Mouse (Mus musculus): ENCODE results near the gene Hnrnph3. TPM values are rescaled to one million over a fixed set of nuclear protein-coding genes. Genes with fewer than 3 reads are reported as not detected.

Gene Hnrnph3
- total RNA-seq, 2 experiments from 2014 or later: 21.6 to 25.4 TPM

GRCm38 (mm10) chr10:63053007-63053406 lies 29.0 kb upstream of the Hnrnph3 start:
- Histone ChIP-seq H3K27ac (no peak overlapping the region), H3K4me3 (no peak overlapping the region)
- DNase-seq: no peak
- no peak for TF ChIP-seq CTCF (IDR thresholded peaks at IDR 0.05)
- intact Hi-C loops (cut with DNase I): no loop called here

GRCm38 (mm10) chr10:63052011-63052410 lies 28.0 kb upstream of the Hnrnph3 start:
- intact Hi-C loops (cut with DNase I): no loop called here
- no peak for TF ChIP-seq CTCF (IDR thresholded peaks at IDR 0.05)

DNA sequence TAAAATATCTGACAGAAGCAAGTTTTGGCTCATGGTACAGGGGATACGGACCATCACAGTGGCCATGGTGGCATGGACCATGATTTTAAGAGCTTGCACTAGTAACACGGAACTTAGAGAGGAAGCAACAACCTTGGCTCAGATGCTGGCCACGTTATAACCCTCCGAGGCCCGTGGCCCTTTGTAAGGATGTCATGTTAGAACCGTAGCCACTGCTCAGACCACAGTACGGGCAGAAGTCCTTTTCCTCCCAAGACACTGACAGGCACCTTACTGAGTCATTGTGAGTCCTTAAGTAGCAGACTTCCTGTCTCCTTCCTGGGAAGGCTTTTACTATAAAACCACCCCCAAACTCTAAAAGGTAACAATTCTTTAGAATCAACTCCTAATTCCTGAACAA lies 27.2 kb upstream of the Hnrnph3 start:
- TF ChIP-seq CTCF (IDR thresholded peaks at IDR 0.05): no peak
- H3K27ac ChIP-seq: peak overlapping the region; percentile 13; the same call in 1 of the 2 replicates
- intact Hi-C loops (cut with DNase I): no loop called here
- no peak overlapping the region for H3K4me3 ChIP-seq
- DNase-seq: no peak

More at GRCm38 (mm10) chr10:63052011-63052410, 28.0 kb upstream of the Hnrnph3 start:
- Histone ChIP-seq H3K4me3 (no peak overlapping the region), H3K27ac (no peak overlapping the region)
- no peak for DNase-seq

GRCm38 (mm10) chr10:63049106-63049505 lies 25.1 kb upstream of the Hnrnph3 start:
- no peak for TF ChIP-seq CTCF (IDR thresholded peaks at IDR 0.05)
- H3K27ac ChIP-seq: peak overlapping the region; percentile 62
- no peak overlapping the region for H3K4me3 ChIP-seq
- no peak for DNase-seq
- intact Hi-C loops (cut with DNase I): no loop called here

GRCm38 (mm10) chr10:63047751-63048150 lies 23.7 kb upstream of the Hnrnph3 start:
- TF ChIP-seq CTCF (IDR thresholded peaks at IDR 0.05): no peak
- DNase-seq: no peak
- Histone ChIP-seq H3K27ac (no peak overlapping the region), H3K4me3 (no peak overlapping the region)
- intact Hi-C loops (cut with DNase I): no loop called here

DNA sequence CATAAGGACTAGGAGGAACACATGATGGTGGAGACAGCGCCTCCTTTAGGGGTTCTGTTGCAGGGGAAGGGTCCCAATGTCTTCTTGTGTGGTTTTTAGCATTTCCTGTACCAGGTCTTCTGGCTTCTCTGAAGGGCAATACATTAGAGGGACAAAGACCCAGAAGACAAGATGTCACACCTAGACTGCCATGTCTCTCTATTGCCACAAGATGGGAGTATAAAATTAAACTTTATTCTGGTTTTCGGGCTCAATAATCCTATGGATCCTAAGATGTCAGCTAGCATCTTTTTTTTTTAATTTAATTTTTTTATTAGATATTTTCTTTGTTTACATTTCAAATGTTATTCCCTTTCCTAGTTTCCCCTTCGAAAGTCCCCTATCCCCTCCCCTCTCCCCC lies 19.1 kb upstream of the Hnrnph3 start:
- no peak overlapping the region for H3K4me3 ChIP-seq
- TF ChIP-seq CTCF (IDR thresholded peaks at IDR 0.05): peak; percentile 43
- no peak for DNase-seq
- intact Hi-C loops (cut with DNase I): no loop called here
- no peak overlapping the region for H3K27ac ChIP-seq

- Histone ChIP-seq H3K4me3 (no peak overlapping the region), H3K27ac (no peak overlapping the region)
- no peak for TF ChIP-seq CTCF (IDR thresholded peaks at IDR 0.05)
- no peak for DNase-seq
- intact Hi-C loops (cut with DNase I): no loop called here
Measured at GRCm38 (mm10) chr10:63039867-63040628, 16.0 kb upstream of the Hnrnph3 start.

DNA sequence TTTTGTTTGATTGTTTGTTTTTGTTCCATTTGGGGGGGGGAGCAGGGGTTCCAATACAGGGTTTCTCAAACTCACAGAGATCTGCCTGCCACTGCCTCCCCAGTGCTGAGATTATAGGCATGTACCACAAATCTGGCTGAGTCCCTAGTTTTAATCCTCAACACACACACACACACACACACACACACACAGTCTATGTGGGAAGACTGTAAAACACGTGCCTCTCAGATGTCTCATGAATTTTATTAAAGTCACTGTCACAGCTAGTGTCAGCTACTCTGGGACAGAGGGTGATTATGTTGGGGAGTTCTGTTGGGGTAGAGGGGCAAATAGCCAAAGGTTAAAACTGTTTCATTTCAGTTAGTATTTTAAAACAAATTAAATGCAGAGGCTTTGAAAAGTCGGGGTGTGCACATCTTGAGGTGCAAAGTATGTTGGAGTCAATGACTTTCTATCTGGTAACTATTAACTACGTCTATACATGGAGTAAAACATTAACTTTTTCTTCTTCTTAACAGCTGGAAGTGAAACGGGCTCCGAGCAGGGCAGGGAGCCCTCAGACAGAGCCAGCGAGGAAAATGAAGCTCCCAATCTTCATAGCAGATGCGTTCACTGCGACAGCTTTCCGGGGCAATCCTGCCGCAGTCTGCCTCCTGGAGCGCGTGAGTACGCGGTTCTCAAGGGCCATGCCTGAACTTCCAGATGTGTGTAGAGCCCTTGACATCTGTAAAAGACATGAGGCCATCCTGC lies 14.7 kb upstream of the Hnrnph3 start:
- Histone ChIP-seq H3K27ac (no peak overlapping the region), H3K4me3 (no peak overlapping the region)
- intact Hi-C loops (cut with DNase I): no loop called here
- no peak for TF ChIP-seq CTCF (IDR thresholded peaks at IDR 0.05)
- DNase-seq: no peak

DNA sequence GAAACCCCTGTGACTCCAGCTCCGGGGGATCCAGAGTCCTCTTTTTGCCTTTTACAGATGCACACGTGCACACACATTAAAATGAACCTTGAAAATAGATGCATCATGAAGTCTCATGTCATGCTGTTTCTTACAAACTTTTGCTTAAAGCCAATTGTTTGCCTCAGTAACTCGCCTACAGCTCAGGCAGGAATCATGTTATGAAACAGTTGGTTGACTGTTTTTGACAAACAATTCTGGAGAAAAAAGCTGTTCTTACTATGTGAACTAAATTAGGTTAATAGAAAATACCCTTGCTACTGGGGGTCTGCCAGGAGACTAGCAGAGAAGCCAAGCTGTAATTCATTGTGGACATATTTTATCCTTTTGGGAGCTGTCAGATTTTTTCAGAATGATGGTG lies 8.9 kb upstream of the Hnrnph3 start:
- Histone ChIP-seq H3K4me3 (no peak overlapping the region), H3K27ac (no peak overlapping the region)
- no peak for TF ChIP-seq CTCF (IDR thresholded peaks at IDR 0.05)
- no peak for DNase-seq
- intact Hi-C loops (cut with DNase I): no loop called here

DNA sequence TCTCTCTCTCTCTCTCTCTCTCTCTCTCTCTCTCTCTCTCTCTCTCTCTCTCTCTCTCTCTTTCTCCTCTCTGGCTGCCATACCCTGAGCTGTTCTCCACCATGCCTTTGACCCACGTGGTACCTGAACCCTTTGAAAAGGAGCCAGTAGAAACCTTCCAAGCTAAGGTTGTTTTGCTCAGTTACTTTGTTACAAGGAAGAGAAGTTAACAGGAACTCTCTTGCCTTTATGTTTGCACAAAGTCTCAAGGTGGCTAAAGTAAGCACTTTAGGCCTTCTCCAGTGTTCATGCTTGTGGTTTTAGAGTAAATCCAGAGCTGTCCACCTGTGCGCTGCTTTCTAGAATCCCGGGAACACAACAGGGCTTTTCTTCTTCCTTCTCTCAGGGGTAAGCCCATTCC lies 8.2 kb upstream of the Hnrnph3 start:
- Histone ChIP-seq H3K27ac (no peak overlapping the region), H3K4me3 (no peak overlapping the region)
- no peak for TF ChIP-seq CTCF (IDR thresholded peaks at IDR 0.05)
- intact Hi-C loops (cut with DNase I): no loop called here
- no peak for DNase-seq

- TF ChIP-seq CTCF (IDR thresholded peaks at IDR 0.05): no peak
- DNase-seq: no peak
- intact Hi-C loops (cut with DNase I): loop anchor here (5.0 to 10.0 kb wide), 3 partner anchors 86 to 309 kb away; partner anchors contain the start of gene Herc4
- Histone ChIP-seq H3K4me3 (no peak overlapping the region), H3K27ac (no peak overlapping the region)
Measured at GRCm38 (mm10) chr10:63028396-63028795, 4.4 kb upstream of the Hnrnph3 start.

GRCm38 (mm10) chr10:63027376-63028161 lies 3.6 kb upstream of the Hnrnph3 start:
- DNase-seq: no peak
- H3K4me3 ChIP-seq: no peak overlapping the region
- no peak overlapping the region for H3K27ac ChIP-seq
- TF ChIP-seq CTCF (IDR thresholded peaks at IDR 0.05): no peak
- intact Hi-C loops (cut with DNase I): loop anchor here (5.0 to 10.0 kb wide), 3 partner anchors 87 to 310 kb away; partner anchors contain the start of gene Herc4

GRCm38 (mm10) chr10:63026795-63027160 lies 2.8 kb upstream of the Hnrnph3 start:
- TF ChIP-seq CTCF (IDR thresholded peaks at IDR 0.05): no peak
- Histone ChIP-seq H3K4me3 (no peak overlapping the region), H3K27ac (no peak overlapping the region)
- no peak for DNase-seq
- intact Hi-C loops (cut with DNase I): loop anchor here (5.0 to 10.0 kb wide), 3 partner anchors 88 to 311 kb away; partner anchors contain the start of gene Herc4
